ENCODE assay signal across 8 mouse cellular contexts in genomic region chr6:85117545-85118511, GRCm38 (mm10). TPM values are rescaled to one million over a fixed set of nuclear protein-coding genes. Genes with fewer than 3 reads are reported as not detected.
DNase-seq lines count a peak whose midpoint lies in the region; ATAC-seq and TF ChIP-seq lines count a peak whose summit lies in the region.
"Not testable (repeated sequence)": the region's sequence is repeated elsewhere in the genome, so short reads cannot be mapped to it uniquely, and the experiment has no call there.

No protein-coding gene starts in this region.

- H3K4me3 ChIP-seq in ES-E14 (ENCODE audit: insufficient read depth in 1 of 2, low read depth in 1 of 2, low read length in 2 of 2, poor library complexity in 1 of 2, severe bottlenecking in 1 of 2); limb, embryonic 15.5 days; myocyte: not testable (repeated sequence)

- intact Hi-C loops in heart, postnatal 10 days (cut with DNase I), result loop anchor here (2.0 to 5.0 kb wide), 2 partner anchors 79 to 201 kb away; no protein-coding TSS in a partner anchor

- H3ac ChIP-seq in myocyte (ENCODE audit: control insufficient read depth, insufficient read length), result not testable (repeated sequence)

- 28% methylated on average over 10 of the region's 11 CpGs for WGBS in limb, embryonic 15.5 days

- H3K9ac ChIP-seq in ES-E14 (ENCODE audit: insufficient read depth, low read depth, low read length, poor library complexity, severe bottlenecking); limb, embryonic 15.5 days: not testable (repeated sequence)

- H3K9me3 ChIP-seq in ES-E14 (ENCODE audit: control insufficient read depth, insufficient read depth, low read depth, low read length); limb, embryonic 15.5 days: not testable (repeated sequence)

- H3K27me3 ChIP-seq in limb, embryonic 15.5 days; myocyte (ENCODE audit: control insufficient read depth, insufficient read depth, insufficient read length): not testable (repeated sequence)

- not testable (repeated sequence) for H3K79me2 ChIP-seq in myocyte (ENCODE audit: control insufficient read depth, insufficient read depth)

- not testable (repeated sequence) for TF ChIP-seq POLR2A in myocyte (IDR thresholded peaks at IDR 0.05; ENCODE audit: insufficient read length, low read depth)

- DNase-seq in ES-E14 (ENCODE audit: low read depth, low spot score), result peak; percentile 60
- DNase-seq in c-Kit-positive CD71-positive TER-119-negative erythroid progenitor cells, embryonic 14.5 days (ENCODE audit: low read depth), result peak; percentile 16
- peak; percentile 27 for DNase-seq in fibroblast of lung, adult 2 months (ENCODE audit: low read depth)
- DNase-seq in heart, postnatal 10 days, result peak; percentile 68 to 73
- DNase-seq in kidney, postnatal 14 days, result peak; percentile 60
- peak; percentile 57 to 74 for DNase-seq in thymus, postnatal 10 days (ENCODE audit: low spot score in 2 of 2)

- not testable (repeated sequence) for H3K36me3 ChIP-seq in ES-E14 (ENCODE audit: control insufficient read depth, insufficient read depth, low read length, poor library complexity, severe bottlenecking); limb, embryonic 15.5 days; myocyte (ENCODE audit: control insufficient read depth, insufficient read depth)

- not testable (repeated sequence) for H3K27ac ChIP-seq in ES-E14 (ENCODE audit: insufficient read depth, low read depth, low read length, poor library complexity, severe bottlenecking); limb, embryonic 15.5 days

- ATAC-seq in limb, embryonic 15.5 days (ENCODE audit: insufficient number of reproducible peaks, low FRiP score, low TSS enrichment, low read depth), result peak; percentile 35; the same call in 1 of the 2 replicates

- H3K4me2 ChIP-seq in limb, embryonic 15.5 days, result not testable (repeated sequence)
- peak overlapping the region; percentile 3 for H3K4me2 ChIP-seq in myocyte (ENCODE audit: low read depth)

- in situ Hi-C loops in ES-E14 (cut with MboI; ENCODE audit: low sequenced_read_pairs in 2 of 2, unreplicated experiment in 2 of 2), result not testable (repeated sequence)

- not testable (repeated sequence) for H3K4me1 ChIP-seq in ES-E14 (ENCODE audit: control insufficient read depth in 2 of 2, insufficient read depth in 2 of 2, low read length in 2 of 2, poor library complexity in 1 of 2); limb, embryonic 15.5 days

TF ChIP-seq in ES-E14, 5 proteins besides CTCF, POLR2A, EP300 and RAD21:
- TF ChIP-seq ZC3H11A (IDR thresholded peaks at IDR 0.05; ENCODE audit: borderline replicate concordance, low read depth, low read length), result peak; percentile 77; the same call in 1 of the 2 replicates

RNA-seq across cellular contexts. Expression of gene Spr, which starts 19.7 kb away (rescaled TPM):
- total RNA-seq in ES-E14 (2012; rRNA removed), result 75.3 and 83.0 TPM in 2 replicates
- total RNA-seq in heart, postnatal 10 days (2021), result 10 to 100 TPM; 57.6 to 58.9 TPM
- polyA plus RNA-seq in limb, embryonic 15.5 days (2015; fragmentation: Nextera tagmentation; extraction: Ambion mirVana), result 38.4 and 47.1 TPM in 2 replicates
- polyA plus RNA-seq in myocyte (2012; fragmentation: generic; extraction: Trizol), result 72.4 TPM

RNA-seq across cellular contexts. Expression of gene Exoc6b, which starts 48.5 kb away (rescaled TPM):
- total RNA-seq in ES-E14 (2012; rRNA removed), result 18.1 and 19.8 TPM in 2 replicates
- total RNA-seq in heart, postnatal 10 days (2021), result 10 to 100 TPM; 21.8 to 24.2 TPM
- polyA plus RNA-seq in limb, embryonic 15.5 days (2015; fragmentation: Nextera tagmentation; extraction: Ambion mirVana), result 34.8 and 35.7 TPM in 2 replicates
- 9.3 TPM for polyA plus RNA-seq in myocyte (2012; fragmentation: generic; extraction: Trizol)

Comparison
In these comparisons a context has a peak if more than half of its experiments do, and no peak if none do; other contexts are left out.
1. DNase-seq: peak in every context shown above with its lines; median percentile 70 in heart, postnatal 10 days; 66 in thymus, postnatal 10 days; 60 in ES-E14; 60 in kidney, postnatal 14 days; 27 in fibroblast of lung, adult 2 months; 16 in c-Kit-positive CD71-positive TER-119-negative erythroid progenitor cells, embryonic 14.5 days.